Mouse (Mus musculus) kidney, adult 2 months (tissue): Measurements from ENCODE around the gene Elp4.

ENCODE experiments used
- CTCF ChIP-seq: fragments of 200-500 bp; conservative IDR thresholded peaks from 2 replicates; pipeline ENCODE4 v1.5.1; 2011; ENCODE audit warnings: low read depth, mild to moderate bottlenecking, control low read depth, low read length, moderate library complexity, mixed read lengths; ENCODE audit not compliant: insufficient read depth, insufficient read length
- POLR2A ChIP-seq: fragments of 200-500 bp; IDR thresholded peaks from one replicate; pipeline ENCODE4 v1.6.1; 2011; ENCODE audit warnings: low read depth, low read length, control low read depth

DNA sequence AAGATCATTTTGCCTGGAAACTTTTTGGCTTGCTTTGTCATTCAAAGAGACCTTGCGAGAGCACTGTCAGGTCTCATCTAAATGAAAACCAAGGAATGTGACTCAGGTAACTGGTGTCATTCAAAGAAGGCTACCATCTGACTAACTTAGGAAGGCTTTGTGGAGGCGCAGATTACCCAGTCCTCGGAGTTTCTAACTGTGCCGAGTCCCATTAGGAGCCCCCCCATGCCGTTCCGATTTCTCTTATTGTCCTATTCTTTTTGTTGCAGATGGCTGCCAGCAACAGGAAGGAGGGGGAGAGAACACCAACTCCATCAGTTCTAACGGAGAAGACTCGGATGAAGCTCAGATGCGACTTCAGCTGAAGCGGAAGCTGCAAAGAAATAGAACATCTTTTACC is 213.1 kb downstream of the Elp4 start:
- TF ChIP-seq CTCF (no peak), POLR2A (no peak)
